Mouse (Mus musculus) kidney, postnatal 0 days (tissue): Measurements from ENCODE around the gene Dmd. TPM values are rescaled to one million over a fixed set of nuclear protein-coding genes. Genes with fewer than 3 reads are reported as not detected.

Experiments used
- ATAC-seq: fragments of 200-750 bp; cut with Nextera tagmentation; replicated peaks from 2 replicates; pipeline ENCODE4 v1.8.0; 2017; ENCODE audit warnings: low read depth, moderate number of reproducible peaks, moderate TSS enrichment, moderate library complexity; ENCODE audit not compliant: low FRiP score
- DNase-seq: peaks from one replicate; pipeline ENCODE4 v3.0.0-alpha.2; 2016; ENCODE audit warnings: low spot score
- H3K27ac ChIP-seq: fragments of 300-500 bp; sonication (generic); 2 replicates; pipeline ENCODE4 v1.5.1; 2014; ENCODE audit warnings: mild to moderate bottlenecking
- H3K27me3 ChIP-seq: fragments of 300-500 bp; sonication (generic); 2 replicates; pipeline ENCODE4 v1.6.1; 2014; ENCODE audit warnings: low read length, mixed read lengths; ENCODE audit not compliant: insufficient read depth
- H3K36me3 ChIP-seq: fragments of 300-500 bp; sonication (generic); 2 replicates; pipeline ENCODE4 v1.6.1; 2014; ENCODE audit warnings: low read length, mixed read lengths; ENCODE audit not compliant: insufficient read depth
- H3K4me1 ChIP-seq: fragments of 300-500 bp; sonication (generic); replicated peaks from 2 replicates; pipeline ENCODE4 v1.6.1; 2014; ENCODE audit warnings: antibody characterized with exemption, low read length, mixed read lengths; ENCODE audit not compliant: insufficient read depth
- H3K4me2 ChIP-seq: fragments of 300-500 bp; sonication (generic); 2 replicates; pipeline ENCODE4 v1.6.1; 2014; ENCODE audit warnings: mild to moderate bottlenecking, low read length, moderate library complexity, mixed read lengths
- H3K4me3 ChIP-seq: fragments of 300-500 bp; sonication (generic); replicated peaks from 2 replicates; pipeline ENCODE4 v1.5.1; 2014; ENCODE audit warnings: low read depth, low read length
- H3K9ac ChIP-seq: fragments of 300-500 bp; sonication (generic); 2 replicates; pipeline ENCODE4 v1.6.1; 2014; ENCODE audit warnings: low read depth, low read length
- H3K9me3 ChIP-seq: fragments of 300-500 bp; sonication (generic); replicated peaks from 2 replicates; pipeline ENCODE4 v1.6.1; 2016; ENCODE audit warnings: low read length, inconsistent platforms, mixed read lengths
- CTCF ChIP-seq: IDR thresholded peaks from 2 replicates; pipeline ENCODE4 v1.5.1; 2016; ENCODE audit warnings: antibody characterized with exemption, low read depth, mild to moderate bottlenecking, moderate library complexity
- WGBS: fragments of 180-500 bp; shearing (Covaris S2); extraction: QIAGEN DNeasy Blood & Tissue Kit; methylation state at CpG from one replicate; pipeline ENCODE4 v1.1.7; 2014; 5-methylcytosine and 5-hydroxymethylcytosine counted together
- polyA plus RNA-seq: library from polyadenylated mRNA; unstranded; fragments of >200 nt; fragmentation: Nextera tagmentation; extraction: Ambion mirVana; gene quantifications from 2 replicates; pipeline ENCODE4 v1.2.1, GENCODE M21; 2015

Gene Dmd
- polyA plus RNA-seq, 1 experiment from 2014 or later = 16.4 TPM

GRCm38 (mm10) chrX:85197688-85198087 is 2249.0 kb downstream of the Dmd start:
- Histone ChIP-seq H3K9me3 (no peaks in the 10 kb centered on the region), H3K27ac (no peak overlapping the region), H3K9ac (no peak overlapping the region), H3K4me2 (no peak overlapping the region), H3K27me3 (no peaks in the 10 kb centered on the region), H3K4me3 (no peak overlapping the region), H3K4me1 (no peaks in the 10 kb centered on the region), H3K36me3 (no peaks in the 10 kb centered on the region)
- DNase-seq (no peak), ATAC-seq (no peak)
- no peak for TF ChIP-seq CTCF
- WGBS = 86% methylated on average over 5 of the region's 5 CpGs

- no peak for DNase-seq
Observed at GRCm38 (mm10) chrX:85199398-85199797, 2250.7 kb downstream of the Dmd start.

GRCm38 (mm10) chrX:85207001-85207400 is 2258.3 kb downstream of the Dmd start:
- no peak overlapping the region for H3K4me3 ChIP-seq
- no peaks in the 10 kb centered on the region for H3K4me1 ChIP-seq
- no peaks in the 10 kb centered on the region for H3K9me3 ChIP-seq
- ATAC-seq (no peak), DNase-seq (no peak)
- no peaks in the 10 kb centered on the region for H3K36me3 ChIP-seq
- 80% methylated on average over 2 of the region's 2 CpGs for WGBS
- H3K27me3 ChIP-seq = no peaks in the 10 kb centered on the region
- H3K9ac ChIP-seq = no peak overlapping the region
- H3K27ac ChIP-seq = no peak overlapping the region
- no peak overlapping the region for H3K4me2 ChIP-seq
- no peak for TF ChIP-seq CTCF

More at GRCm38 (mm10) chrX:85199398-85199797, 2250.7 kb downstream of the Dmd start:
- Histone ChIP-seq H3K4me2 (no peak overlapping the region), H3K27me3 (no peaks in the 10 kb centered on the region), H3K9me3 (no peaks in the 10 kb centered on the region), H3K4me1 (no peaks in the 10 kb centered on the region), H3K27ac (no peak overlapping the region), H3K36me3 (no peaks in the 10 kb centered on the region), H3K4me3 (no peak overlapping the region), H3K9ac (no peak overlapping the region)
- ATAC-seq = no peak
- TF ChIP-seq CTCF = no peak
- WGBS = 81% methylated on average over 3 of the region's 3 CpGs

- no peak overlapping the region for H3K27ac ChIP-seq
- no peak for DNase-seq
- no peak overlapping the region for H3K4me3 ChIP-seq
- H3K9ac ChIP-seq = no peak overlapping the region
- no peak for ATAC-seq
- H3K27me3 ChIP-seq = no peaks in the 10 kb centered on the region
- no peaks in the 10 kb centered on the region for H3K4me1 ChIP-seq
- no peak overlapping the region for H3K4me2 ChIP-seq
- no peaks in the 10 kb centered on the region for H3K36me3 ChIP-seq
- no peaks in the 10 kb centered on the region for H3K9me3 ChIP-seq
- no peak for TF ChIP-seq CTCF
Observed at GRCm38 (mm10) chrX:85226883-85227282, 2278.2 kb downstream of the Dmd start.

GRCm38 (mm10) chrX:85249379-85249778 is 2300.7 kb downstream of the Dmd start, which contains the start of gene Fthl17a:
Gene Fthl17a (plus strand): TSS chrX:85249679.
- Histone ChIP-seq H3K27me3 (no peaks in the 10 kb centered on the region), H3K27ac (no peak within 1 kb of the TSS), H3K9ac (no peak within 1 kb of the TSS), H3K4me2 (no peak within 1 kb of the TSS), H3K4me1 (no peaks in the 10 kb centered on the region), H3K9me3 (no peaks in the 10 kb centered on the region), H3K4me3 (no peak within 1 kb of the TSS), H3K36me3 (no peaks in the 10 kb centered on the region)
- DNase-seq = no peak
- TF ChIP-seq CTCF = no peak
- WGBS = 82% methylated on average over 2 of the region's 2 CpGs
- no peak for ATAC-seq
